Mouse (Mus musculus) embryonic fibroblast, embryonic 13.5 days (primary cell): ENCODE measurements around the gene Rho.

Experiments
- CTCF ChIP-seq: IDR thresholded peaks from 2 replicates; pipeline ENCODE4 v1.5.1; 2011; ENCODE audit warnings: mild to moderate bottlenecking, control low read depth, low read length, moderate library complexity, borderline replicate concordance; ENCODE audit not compliant: insufficient read depth
- POLR2A ChIP-seq: IDR thresholded peaks from 2 replicates; pipeline ENCODE4 v1.6.1; 2011; ENCODE audit warnings: low read depth, mild to moderate bottlenecking, control low read depth, low read length, moderate library complexity

- TF ChIP-seq CTCF (no peak), POLR2A (no peak)
Observed at GRCm38 (mm10) chr6:115926416-115926815, 5.1 kb upstream of the Rho start.
